Mouse (Mus musculus) neural tube, embryonic 14.5 days (tissue): ENCODE measurements around the gene Gm44596. TPM values are rescaled to one million over a fixed set of nuclear protein-coding genes. Genes with fewer than 3 reads are reported as not detected.

ENCODE experiments used
- ATAC-seq: fragments of 200-750 bp; cut with Nextera tagmentation; 2 replicates; pipeline ENCODE4 v1.8.0; 2017; ENCODE audit warnings: low read depth, mild to moderate bottlenecking, moderate TSS enrichment, moderate library complexity
- H3K27ac ChIP-seq: fragments of 300-500 bp; sonication (generic); 2 replicates; pipeline ENCODE4 v1.5.1; 2014; ENCODE audit warnings: low read depth, mild to moderate bottlenecking, control low read depth, low read length, moderate library complexity, mixed read lengths
- H3K27me3 ChIP-seq: fragments of 300-500 bp; sonication (generic); 2 replicates; pipeline ENCODE4 v1.6.1; 2014; ENCODE audit warnings: low read length; ENCODE audit not compliant: control insufficient read depth, insufficient read depth
- H3K36me3 ChIP-seq: fragments of 300-500 bp; sonication (generic); 2 replicates; pipeline ENCODE4 v1.6.1; 2014; ENCODE audit warnings: low read length, mixed read lengths; ENCODE audit not compliant: control insufficient read depth, insufficient read depth
- H3K4me1 ChIP-seq: fragments of 300-500 bp; sonication (generic); 2 replicates; pipeline ENCODE4 v1.6.1; 2014; ENCODE audit warnings: low read length; ENCODE audit not compliant: control insufficient read depth, insufficient read depth
- H3K4me2 ChIP-seq: fragments of 300-500 bp; sonication (generic); 2 replicates; pipeline ENCODE4 v1.6.1; 2014; ENCODE audit warnings: mild to moderate bottlenecking, low read depth, low read length, control low read depth
- H3K4me3 ChIP-seq: fragments of 300-500 bp; sonication (generic); 2 replicates; pipeline ENCODE4 v1.5.1; 2014; ENCODE audit warnings: low read depth, low read length, control low read depth, mixed read lengths
- H3K9ac ChIP-seq: fragments of 300-500 bp; sonication (generic); replicated peaks from 2 replicates; pipeline ENCODE4 v1.6.1; 2014; ENCODE audit warnings: low read depth, mild to moderate bottlenecking, control low read depth, low read length, mixed read lengths
- H3K9me3 ChIP-seq: fragments of 300-500 bp; sonication (generic); 2 replicates; pipeline ENCODE4 v1.6.1; 2016; ENCODE audit warnings: low read length; ENCODE audit not compliant: control insufficient read depth
- WGBS: fragments of 180-500 bp; shearing (Covaris S2); extraction: QIAGEN DNeasy Blood & Tissue Kit; methylation state at CpG from one replicate; pipeline ENCODE4 v1.1.7; 2014; 5-methylcytosine and 5-hydroxymethylcytosine counted together
- polyA plus RNA-seq: library from polyadenylated mRNA; unstranded; fragments of >200 nt; fragmentation: Nextera tagmentation; extraction: Ambion mirVana; gene quantifications from 2 replicates; pipeline ENCODE4 v1.2.1, GENCODE M21; 2014

Gene Gm44596
- polyA plus RNA-seq, 1 experiment from 2014 or later: not detected

DNA sequence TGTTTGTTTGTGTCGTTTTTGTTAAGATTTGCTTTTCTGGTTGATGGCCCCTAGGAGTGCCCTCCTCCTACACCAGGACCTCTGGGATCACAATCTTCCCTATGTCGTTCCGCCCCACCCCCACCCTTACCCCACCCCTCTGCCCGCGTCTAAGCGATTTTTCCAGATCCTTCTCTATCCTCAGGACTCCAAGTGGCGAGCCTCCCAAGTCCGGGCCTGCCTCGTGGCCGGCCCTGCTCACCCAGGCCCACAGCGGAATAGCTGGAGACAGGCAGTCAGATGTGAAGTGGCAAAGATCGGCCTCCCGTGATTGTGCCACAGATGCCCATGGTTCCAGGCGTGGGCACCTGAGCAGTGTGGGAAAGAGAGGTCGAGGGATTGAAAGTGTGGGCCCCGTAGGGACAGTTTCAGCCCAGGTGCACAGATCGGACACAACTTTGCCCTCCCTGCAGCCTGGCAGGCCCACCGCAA is 63.6 kb downstream of the Gm44596 start:
- Histone ChIP-seq H3K9ac (0 out of 2 replicates have a peak overlapping the region, but pooled peaks have one; percentile 0), H3K4me3 (peak overlapping the region; percentile 99), H3K27ac (peak overlapping the region; percentile 91; the same call in 1 of the 2 replicates), H3K36me3 (peaks cover 14% of the 10 kb centered on the region; the same call in 1 of the 2 replicates), H3K4me2 (peak overlapping the region; percentile 67), H3K4me1 (peaks cover 6% of the 10 kb centered on the region; the same call in 1 of the 2 replicates), H3K9me3 (no peaks in the 10 kb centered on the region), H3K27me3 (no peaks in the 10 kb centered on the region)
- ATAC-seq: peak; percentile 58
- WGBS: 26% methylated on average over 18 of the region's 18 CpGs

DNA sequence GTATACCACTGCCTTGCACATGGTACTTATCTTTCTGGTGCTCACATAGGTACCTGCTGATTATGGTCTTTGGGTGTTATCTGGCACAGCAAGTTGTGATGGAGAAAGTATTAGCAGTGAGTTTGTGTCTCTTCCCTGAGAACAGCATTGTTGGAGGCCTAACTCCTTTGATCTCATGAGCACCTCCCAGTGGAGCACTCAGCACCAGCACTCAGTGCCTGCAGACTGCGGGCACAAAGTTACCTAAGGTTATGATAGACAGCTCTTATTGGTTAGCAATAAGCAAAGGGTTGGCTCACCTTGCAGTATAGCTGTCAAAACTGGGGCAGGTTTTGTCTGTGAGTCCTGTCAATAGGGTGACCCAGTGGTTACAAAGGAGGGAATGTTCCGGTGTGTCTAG is 64.9 kb downstream of the Gm44596 start:
- Histone ChIP-seq H3K9me3 (no peaks in the 10 kb centered on the region), H3K4me2 (no peak overlapping the region), H3K4me1 (peaks cover 6% of the 10 kb centered on the region; the same call in 1 of the 2 replicates), H3K36me3 (peaks cover 3% of the 10 kb centered on the region; the same call in 1 of the 2 replicates), H3K27ac (no peak overlapping the region), H3K4me3 (no peak overlapping the region), H3K27me3 (no peaks in the 10 kb centered on the region), H3K9ac (no peak overlapping the region)
- 88% methylated on average over 2 of the region's 2 CpGs for WGBS
- ATAC-seq: no peak

DNA sequence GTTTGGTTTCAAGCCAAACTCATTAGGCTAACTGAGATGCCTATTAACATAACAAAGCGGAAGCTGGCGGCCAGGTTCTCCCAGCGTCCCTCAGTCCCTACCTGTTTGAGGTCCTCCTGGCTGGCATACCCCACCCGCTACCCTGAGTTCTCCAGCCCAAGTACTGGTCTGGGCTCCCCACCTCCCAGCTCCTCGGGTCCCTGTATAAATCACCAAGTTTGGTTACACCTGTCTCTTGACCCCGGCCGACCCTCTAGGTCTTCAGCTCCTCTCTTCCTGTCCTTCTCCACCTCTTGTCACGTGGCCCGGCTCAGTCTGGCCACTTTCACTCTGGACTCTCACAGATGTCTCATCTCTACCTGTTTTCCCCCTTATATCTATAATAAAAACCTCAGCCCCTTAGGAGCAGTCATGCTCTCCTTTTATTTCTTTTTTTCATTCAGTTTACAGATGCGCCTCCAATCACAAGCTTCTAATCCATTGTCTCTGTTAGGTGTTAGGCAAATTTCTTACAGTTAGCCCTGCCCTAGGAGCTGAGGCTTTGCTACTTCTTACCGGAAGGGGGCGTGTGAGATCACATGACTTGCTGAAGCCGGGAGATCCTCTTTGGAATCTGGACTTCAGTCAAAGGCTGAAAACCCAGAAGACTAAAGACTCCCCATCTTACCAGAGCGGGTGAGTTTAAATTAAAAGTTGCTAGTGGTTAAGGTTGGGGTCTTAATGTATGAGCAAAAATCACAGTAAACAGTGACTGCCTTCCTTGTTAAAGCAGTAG is 70.6 kb downstream of the Gm44596 start:
- no peak overlapping the region for H3K4me3 ChIP-seq
- 16% methylated on average over 14 of the region's 14 CpGs for WGBS

GRCm38 (mm10) chr6:128447063-128447462 is 71.8 kb downstream of the Gm44596 start:
- no peak for ATAC-seq
- WGBS: 95% methylated on average over 5 of the region's 5 CpGs
- no peaks in the 10 kb centered on the region for H3K9me3 ChIP-seq
- no peaks in the 10 kb centered on the region for H3K36me3 ChIP-seq
- H3K27ac ChIP-seq: no peak overlapping the region
- no peak overlapping the region for H3K4me2 ChIP-seq
- no peaks in the 10 kb centered on the region for H3K27me3 ChIP-seq
- H3K4me1 ChIP-seq: no peaks in the 10 kb centered on the region
- H3K4me3 ChIP-seq: no peak overlapping the region
- no peak overlapping the region for H3K9ac ChIP-seq

More for the DNA sequence above, 70.6 kb downstream of the Gm44596 start:
- Histone ChIP-seq H3K9me3 (no peaks in the 10 kb centered on the region), H3K27me3 (no peaks in the 10 kb centered on the region), H3K36me3 (no peaks in the 10 kb centered on the region), H3K4me1 (no peaks in the 10 kb centered on the region), H3K4me2 (peak overlapping the region; percentile 17; the same call in 1 of the 2 replicates), H3K9ac (no peak overlapping the region), H3K27ac (no peak overlapping the region)
- ATAC-seq: peak; percentile 84

- no peak overlapping the region for H3K9ac ChIP-seq
- H3K27me3 ChIP-seq: no peaks in the 10 kb centered on the region
- H3K9me3 ChIP-seq: no peaks in the 10 kb centered on the region
- no peaks in the 10 kb centered on the region for H3K36me3 ChIP-seq
- WGBS: 87% methylated on average over 12 of the region's 12 CpGs
- H3K4me1 ChIP-seq: no peaks in the 10 kb centered on the region
- H3K4me2 ChIP-seq: no peak overlapping the region
- H3K27ac ChIP-seq: no peak overlapping the region
- H3K4me3 ChIP-seq: no peak overlapping the region
- no peak for ATAC-seq
Measured at GRCm38 (mm10) chr6:128455835-128456605, 80.7 kb downstream of the Gm44596 start.

Other genes starting within 250 kb of the Gm44596 start
- 32.1 and 42.6 TPM in 2 replicates for gene Tspan9, start 231.9 kb upstream of the Gm44596 start, polyA plus RNA-seq
- gene Tead4, start 74.7 kb upstream of the Gm44596 start, polyA plus RNA-seq: 0.24 and 0.57 TPM in 2 replicates
- gene Tulp3, start 19.7 kb upstream of the Gm44596 start, polyA plus RNA-seq: 17.7 and 22.4 TPM in 2 replicates
- gene Rhno1, start 12.6 kb upstream of the Gm44596 start, polyA plus RNA-seq: 76.0 and 82.6 TPM in 2 replicates
- 4.6 and 4.9 TPM in 2 replicates for gene Foxm1, start 12.5 kb upstream of the Gm44596 start, polyA plus RNA-seq
- gene Tex52, start within 50 bp of the Gm44596 start, polyA plus RNA-seq: 0.19 and 0.66 TPM in 2 replicates
- 10.8 and 13.5 TPM in 2 replicates for gene Nrip2, start 23.8 kb downstream of the Gm44596 start, polyA plus RNA-seq
- gene Itfg2, start 49.4 kb downstream of the Gm44596 start, polyA plus RNA-seq: 42.9 and 45.9 TPM in 2 replicates
- 277 and 319 TPM in 2 replicates for gene Fkbp4, start 63.2 kb downstream of the Gm44596 start, polyA plus RNA-seq
- gene Pzp, start 151.2 kb downstream of the Gm44596 start, polyA plus RNA-seq: 0.12 and 0.43 TPM in 2 replicates
- 3.7 and 4.5 TPM in 2 replicates for gene A2ml1, start 206.1 kb downstream of the Gm44596 start, polyA plus RNA-seq
- gene Klrb1a, start 248.0 kb downstream of the Gm44596 start, polyA plus RNA-seq: not detected in 2 replicates